Mouse (Mus musculus): ENCODE measurements at regions not wholly inside any gene's neighbourhood (a gene's known extent, or its start where the extent isn't known, plus 50 kb on each side); places are given as distances from the start of the nearest gene placed in this dataset.

DNA sequence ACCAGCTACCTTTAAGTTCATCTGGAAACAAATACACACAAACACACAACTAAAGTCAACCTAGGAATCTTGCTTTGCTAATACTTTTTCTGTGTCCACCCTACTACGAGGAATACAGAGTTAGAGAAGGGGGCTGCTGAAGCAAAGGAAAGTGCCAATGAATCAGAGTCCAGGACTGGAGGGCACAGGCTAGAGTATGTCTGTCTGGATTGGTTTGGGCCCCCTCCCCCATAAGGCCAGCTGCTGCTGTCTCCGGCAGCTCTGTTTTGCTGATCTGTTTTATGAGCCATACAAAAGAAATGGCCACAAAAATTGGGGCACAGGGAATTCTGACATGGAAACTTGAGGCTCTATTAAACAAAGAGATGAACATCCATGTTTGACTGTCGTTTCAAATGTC lies 74.8 kb upstream of the Slc25a13 start:
- peak; percentile 12 for DNase-seq (ENCODE audit: inconsistent ontology term)

DNA sequence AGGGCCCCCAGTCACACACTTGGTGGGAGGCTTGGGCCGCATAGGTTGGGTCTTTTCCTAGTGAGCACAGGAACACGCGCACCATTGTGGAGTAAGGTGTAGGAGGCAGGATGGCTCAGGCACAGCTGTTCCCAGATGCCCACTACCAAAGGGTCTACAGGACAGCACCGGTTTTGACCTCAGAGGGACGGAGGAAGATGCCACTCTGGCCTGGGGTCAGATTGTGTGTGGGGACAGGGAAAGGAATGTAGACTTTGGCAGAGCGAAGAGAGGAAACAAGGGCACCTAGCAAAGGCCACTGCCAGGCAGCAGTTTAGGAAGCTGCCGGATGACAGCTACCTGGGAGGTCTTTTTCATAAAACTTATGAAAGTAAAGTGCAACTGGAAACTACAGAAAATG lies 73.5 kb upstream of the Slc25a13 start:
- no peak for DNase-seq (ENCODE audit: inconsistent ontology term)

DNA sequence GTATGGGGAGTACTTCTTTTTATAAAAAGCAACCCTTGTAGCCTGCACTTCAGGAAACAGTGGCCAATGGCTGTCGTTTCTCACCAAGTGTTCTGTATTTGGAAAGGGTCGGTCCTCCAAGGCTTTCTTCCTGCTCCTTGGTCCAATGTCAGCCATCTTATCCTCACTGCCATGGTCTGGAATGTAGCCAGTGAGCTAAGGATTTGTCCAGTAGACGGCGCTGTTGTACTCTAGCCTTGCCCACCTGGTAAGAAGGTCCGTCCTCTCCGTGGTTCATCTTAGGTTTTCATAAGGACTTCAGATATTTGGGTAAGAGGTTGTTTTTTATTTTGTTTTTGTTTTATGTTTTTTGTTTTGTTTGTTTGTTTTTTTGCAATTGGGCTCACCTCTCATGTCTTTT lies 72.8 kb upstream of the Slc25a13 start:
- DNase-seq (ENCODE audit: inconsistent ontology term), result no peak

DNA sequence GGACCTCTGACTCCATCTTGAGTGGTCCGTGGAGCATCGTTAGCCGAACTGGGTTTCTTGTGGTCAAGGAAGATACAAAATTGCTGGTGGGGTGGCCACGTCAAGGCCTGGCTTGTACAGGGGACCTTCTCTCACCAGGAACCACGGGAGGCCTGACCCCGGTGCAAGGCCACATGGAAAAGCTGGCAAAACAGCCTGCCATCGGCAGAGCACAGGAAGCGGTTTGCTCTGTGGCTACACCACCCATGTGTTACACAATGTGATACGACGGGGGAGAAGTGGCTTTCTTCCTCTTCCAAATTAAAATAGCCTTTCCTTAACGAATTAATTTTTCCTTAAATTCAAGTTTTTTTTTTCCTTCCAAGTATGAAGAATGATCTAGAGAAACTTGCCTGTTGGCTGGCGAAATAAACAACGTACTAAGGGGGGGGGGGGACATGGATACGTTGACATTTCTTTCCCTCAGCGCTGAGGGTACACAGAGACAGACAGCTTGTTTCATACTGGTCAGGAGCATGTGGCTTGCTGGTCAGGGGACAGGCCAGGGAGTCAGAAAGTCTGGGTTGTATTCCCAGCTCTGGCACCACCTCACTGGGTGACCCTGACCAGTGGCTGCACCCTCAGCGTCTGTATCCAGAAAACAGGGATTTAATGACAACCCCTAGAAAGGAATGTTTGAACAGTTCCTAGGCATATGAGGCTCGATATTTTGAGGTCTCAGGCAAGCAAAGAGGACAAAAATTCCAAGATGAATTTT lies 64.0 kb upstream of the Slc25a13 start:
- DNase-seq (ENCODE audit: inconsistent ontology term), result no peak

GRCm38 (mm10) chr6:6279646-6280045 lies 62.7 kb upstream of the Slc25a13 start:
- no peak for DNase-seq (ENCODE audit: inconsistent ontology term)

DNA sequence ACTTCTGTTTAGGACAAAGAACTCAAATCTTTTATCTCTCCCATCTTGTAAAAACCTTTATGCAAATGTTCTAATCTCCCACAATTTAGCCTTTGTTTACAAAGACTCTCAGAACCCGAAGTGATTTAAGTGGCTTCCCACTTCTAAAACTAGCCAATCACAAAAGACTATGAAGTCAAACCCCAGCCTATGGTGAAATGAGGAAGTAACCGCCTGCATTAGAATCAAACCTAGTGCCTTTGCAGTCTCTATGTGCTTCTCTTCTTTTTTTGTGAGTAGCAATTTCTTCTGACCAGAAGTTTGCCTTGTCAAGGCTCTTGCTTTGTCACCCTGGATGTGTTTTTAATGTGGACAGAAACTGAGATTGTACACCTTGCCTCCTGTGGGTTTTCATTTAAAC lies 53.6 kb upstream of the Slc25a13 start:
- no peak for DNase-seq (ENCODE audit: inconsistent ontology term)

Measured in Muller cell, postnatal 12 days (primary cell).